Mouse (Mus musculus) CH12.LX (cell line): Measurements from ENCODE around the gene Necap2. TPM values are rescaled to one million over a fixed set of nuclear protein-coding genes. Genes with fewer than 3 reads are reported as not detected.

Experiments
- DNase-seq: peaks from one replicate; pipeline ENCODE4 v3.0.0-alpha.2; 2013; ENCODE audit errors: extremely low read depth
- H3K27ac ChIP-seq: 2 replicates; pipeline ENCODE4 v1.5.1; 2012; ENCODE audit warnings: low read depth, mild to moderate bottlenecking, control low read depth, moderate library complexity; ENCODE audit not compliant: insufficient read depth
- H3K27me3 ChIP-seq: replicated peaks from 2 replicates; pipeline ENCODE3; 2012; ENCODE audit warnings: inconsistent platforms
- H3K36me3 ChIP-seq, 2 experiments: replicated peaks in 1 of 2; 2 replicates each; pipeline versions ENCODE3 to v1.6.1; 2012; ENCODE audit warnings: inconsistent platforms in 1 of 2, low read length in 1 of 2, mild to moderate bottlenecking in 1 of 2, mixed read lengths in 1 of 2, moderate library complexity in 1 of 2; ENCODE audit not compliant: control insufficient read depth in 1 of 2, insufficient read depth in 1 of 2
- H3K4me1 ChIP-seq, 2 experiments: 2 replicates each; pipeline ENCODE4 v1.6.1; 2012; ENCODE audit warnings: inconsistent platforms in 1 of 2, moderate library complexity in 1 of 2; ENCODE audit not compliant: insufficient read depth in 2 of 2, control insufficient read depth in 1 of 2
- H3K4me2 ChIP-seq: 2 replicates; pipeline ENCODE4 v1.6.1; 2012; ENCODE audit warnings: low read depth, mild to moderate bottlenecking, control low read depth; ENCODE audit not compliant: poor library complexity, insufficient read depth, severe bottlenecking
- H3K4me3 ChIP-seq, 3 experiments: fragments of 150-350 bp in 1 of 3; sonication (generic) in 1 of 3; replicated peaks in 1 of 3; 2 replicates each; pipeline versions ENCODE3 to v1.5.1; 2011 to 2012; ENCODE audit warnings: low read depth in 2 of 3, low read length in 2 of 3, mild to moderate bottlenecking in 2 of 3, moderate library complexity in 2 of 3, control low read depth in 1 of 3, improper control_type of control experiment in 1 of 3, inconsistent platforms in 1 of 3, mixed read lengths in 1 of 3; ENCODE audit not compliant: poor library complexity in 1 of 3
- H3K79me2 ChIP-seq: replicated peaks from 2 replicates; pipeline ENCODE4 v1.6.1; 2012; ENCODE audit warnings: mild to moderate bottlenecking, moderate library complexity; ENCODE audit not compliant: control insufficient read depth, poor library complexity, insufficient read depth, severe bottlenecking; ENCODE audit errors: extremely low read depth
- H3K9ac ChIP-seq: 2 replicates; pipeline ENCODE4 v1.6.1; 2012; ENCODE audit warnings: low read depth, mild to moderate bottlenecking, control low read depth, moderate library complexity; ENCODE audit not compliant: insufficient read depth
- H3K9me3 ChIP-seq: replicated peaks from 2 replicates; pipeline ENCODE3; 2012; ENCODE audit warnings: low read length, inconsistent platforms, mixed read lengths
- CHD1 ChIP-seq: IDR thresholded peaks from 2 replicates; pipeline ENCODE4 v1.6.1; 2012; ENCODE audit warnings: low read depth, low read length, improper control_type of control experiment, inconsistent platforms
- CHD2 ChIP-seq: IDR thresholded peaks from 2 replicates; pipeline ENCODE4 v1.6.1; 2011; ENCODE audit warnings: low read length, improper control_type of control experiment
- CTCF ChIP-seq, 2 experiments: IDR thresholded peaks in 1 of 2; conservative IDR thresholded peaks in 1 of 2; 2 replicates each; pipeline ENCODE4 v1.5.1; 2011 to 2012; ENCODE audit warnings: low read depth in 2 of 2, low read length in 2 of 2, improper control_type of control experiment in 1 of 2, inconsistent platforms in 1 of 2, mild to moderate bottlenecking in 1 of 2, moderate library complexity in 1 of 2
- E2F4 ChIP-seq: IDR thresholded peaks from 2 replicates; pipeline ENCODE4 v1.6.1; 2011; ENCODE audit warnings: low read depth, low read length, improper control_type of control experiment; ENCODE audit not compliant: insufficient replicate concordance
- ELF1 ChIP-seq: IDR thresholded peaks from 2 replicates; pipeline ENCODE4 v1.6.1; 2014; ENCODE audit warnings: low read depth, mild to moderate bottlenecking, inconsistent platforms, low read length, improper control_type of control experiment
- ETS1 ChIP-seq: conservative IDR thresholded peaks from 2 replicates; pipeline ENCODE4 v1.6.1; 2012; ENCODE audit warnings: low read depth, mild to moderate bottlenecking, inconsistent platforms, low read length, improper control_type of control experiment, moderate library complexity
- GABPA ChIP-seq: IDR thresholded peaks from 2 replicates; pipeline ENCODE4 v1.6.1; 2012; ENCODE audit warnings: low read depth, low read length, improper control_type of control experiment, inconsistent platforms; ENCODE audit not compliant: insufficient replicate concordance
- HCFC1 ChIP-seq: IDR thresholded peaks from 2 replicates; pipeline ENCODE4 v1.6.1; 2012; ENCODE audit warnings: low read depth, mild to moderate bottlenecking, inconsistent platforms, low read length, improper control_type of control experiment
- JUND ChIP-seq: conservative IDR thresholded peaks from 2 replicates; pipeline ENCODE4 v1.6.1; 2011; ENCODE audit warnings: low read depth, low read length, improper control_type of control experiment
- KAT2A ChIP-seq: IDR thresholded peaks from 2 replicates; pipeline ENCODE4 v1.6.1; 2012; ENCODE audit warnings: low read length, improper control_type of control experiment, inconsistent platforms; ENCODE audit not compliant: insufficient replicate concordance
- MAFK ChIP-seq: IDR thresholded peaks from 2 replicates; pipeline ENCODE4 v1.6.1; 2011; ENCODE audit warnings: low read length, improper control_type of control experiment; ENCODE audit not compliant: insufficient replicate concordance
- MAX ChIP-seq: IDR thresholded peaks from 2 replicates; pipeline ENCODE4 v1.6.1; 2011; ENCODE audit warnings: low read length, improper control_type of control experiment
- MAZ ChIP-seq: IDR thresholded peaks from 2 replicates; pipeline ENCODE4 v1.6.1; 2012; ENCODE audit warnings: low read depth, mild to moderate bottlenecking, inconsistent platforms, low read length, improper control_type of control experiment, moderate library complexity
- MEF2A ChIP-seq: IDR thresholded peaks from 2 replicates; pipeline ENCODE4 v1.6.1; 2014; ENCODE audit warnings: low read depth, mild to moderate bottlenecking, inconsistent platforms, low read length, improper control_type of control experiment, borderline replicate concordance
- MXI1 ChIP-seq: IDR thresholded peaks from 2 replicates; pipeline ENCODE4 v1.6.1; 2011; ENCODE audit warnings: mild to moderate bottlenecking, low read depth, low read length, improper control_type of control experiment
- MYC ChIP-seq: IDR thresholded peaks from 2 replicates; pipeline ENCODE4 v1.6.1; 2011; ENCODE audit warnings: low read depth, mild to moderate bottlenecking, improper control_type of control experiment, low read length
- NELFE ChIP-seq: IDR thresholded peaks from 2 replicates; pipeline ENCODE4 v1.6.1; 2011; ENCODE audit warnings: low read depth, low read length, improper control_type of control experiment
- NRF1 ChIP-seq: IDR thresholded peaks from 2 replicates; pipeline ENCODE4 v1.6.1; 2014; ENCODE audit warnings: low read depth, mild to moderate bottlenecking, inconsistent platforms, low read length, improper control_type of control experiment, moderate library complexity
- POLR2A ChIP-seq: IDR thresholded peaks from 2 replicates; pipeline ENCODE4 v1.6.1; 2011; ENCODE audit warnings: low read depth, mild to moderate bottlenecking, improper control_type of control experiment, low read length
- POLR2AphosphoS2 ChIP-seq: IDR thresholded peaks from 2 replicates; pipeline ENCODE4 v1.6.1; 2011; ENCODE audit warnings: low read depth, low read length, improper control_type of control experiment
- RAD21 ChIP-seq: IDR thresholded peaks from 2 replicates; pipeline ENCODE4 v1.6.1; 2011; ENCODE audit warnings: low read depth, mild to moderate bottlenecking, low read length, improper control_type of control experiment, moderate library complexity
- SIN3A ChIP-seq: IDR thresholded peaks from 2 replicates; pipeline ENCODE4 v1.6.1; 2012; ENCODE audit warnings: low read length, improper control_type of control experiment, inconsistent platforms
- SMC3 ChIP-seq: IDR thresholded peaks from 2 replicates; pipeline ENCODE4 v1.6.1; 2011; ENCODE audit warnings: low read depth, low read length, improper control_type of control experiment
- TCF12 ChIP-seq: IDR thresholded peaks from 2 replicates; pipeline ENCODE4 v1.6.1; 2014; ENCODE audit warnings: low read depth, mild to moderate bottlenecking, inconsistent platforms, low read length, improper control_type of control experiment
- UBTF ChIP-seq: IDR thresholded peaks from 2 replicates; pipeline ENCODE4 v1.6.1; 2012; ENCODE audit warnings: low read depth, mild to moderate bottlenecking, inconsistent platforms, low read length, improper control_type of control experiment, moderate library complexity
- USF1 ChIP-seq: IDR thresholded peaks from 2 replicates; pipeline ENCODE4 v1.6.1; 2014; ENCODE audit warnings: low read depth, mild to moderate bottlenecking, inconsistent platforms, low read length, improper control_type of control experiment
- USF2 ChIP-seq: conservative IDR thresholded peaks from 2 replicates; pipeline ENCODE4 v1.6.1; 2011; ENCODE audit warnings: low read depth, low read length, improper control_type of control experiment
- ZC3H11A ChIP-seq: IDR thresholded peaks from 2 replicates; pipeline ENCODE4 v1.6.1; 2012; ENCODE audit warnings: low read depth, mild to moderate bottlenecking, inconsistent platforms, low read length, improper control_type of control experiment
- ZKSCAN1 ChIP-seq: IDR thresholded peaks from 2 replicates; pipeline ENCODE4 v1.6.1; 2012; ENCODE audit warnings: low read depth, inconsistent platforms, low read length, improper control_type of control experiment, borderline replicate concordance
- ZMIZ1 ChIP-seq: IDR thresholded peaks from 2 replicates; pipeline ENCODE4 v1.6.1; 2012; ENCODE audit warnings: low read depth, mild to moderate bottlenecking, inconsistent platforms, low read length, improper control_type of control experiment
- ZNF384 ChIP-seq: IDR thresholded peaks from 2 replicates; pipeline ENCODE4 v1.6.1; 2012; ENCODE audit warnings: low read depth, low read length, improper control_type of control experiment, inconsistent platforms
- dilution Hi-C: fragments of 300-500 bp; cut with MboI; formaldehyde crosslinking; loops from 2 replicates; pipeline ENCODE4 v1.14.3; 2020; ENCODE audit warnings: low sequenced_read_pairs; ENCODE audit not compliant: extremely low pct_unique_long_range_greater_than_20kb, extremely low pct_ligation_motif_present
- in situ Hi-C: fragments of 300-500 bp; cut with MboI; formaldehyde crosslinking; loops from 3 replicates; pipeline ENCODE4 v1.14.3; 2019; ENCODE audit warnings: low sequenced_read_pairs, low pct_ligation_motif_present, low pct_unique_long_range_greater_than_20kb, mixed read lengths
- polyA plus RNA-seq: library from polyadenylated mRNA; unstranded; fragments of >175 nt; gene quantifications from 2 replicates; pipeline ENCODE4 v1.2.1, GENCODE M21; 2012; ENCODE audit warnings: low read depth; ENCODE audit not compliant: insufficient read length
- total RNA-seq, 2 experiments: library from RNA; depleted of rRNA; stranded (reverse); fragments of 300-350 nt in 1 of 2; fragments of >200 nt in 1 of 2; gene quantifications; 2 replicates each; pipeline ENCODE4 v1.2.3; 2012 to 2014

Necap2 gene
- total and polyA plus RNA-seq, 3 experiments = 32.6 to 41.7 (median 34.8) TPM

DNA sequence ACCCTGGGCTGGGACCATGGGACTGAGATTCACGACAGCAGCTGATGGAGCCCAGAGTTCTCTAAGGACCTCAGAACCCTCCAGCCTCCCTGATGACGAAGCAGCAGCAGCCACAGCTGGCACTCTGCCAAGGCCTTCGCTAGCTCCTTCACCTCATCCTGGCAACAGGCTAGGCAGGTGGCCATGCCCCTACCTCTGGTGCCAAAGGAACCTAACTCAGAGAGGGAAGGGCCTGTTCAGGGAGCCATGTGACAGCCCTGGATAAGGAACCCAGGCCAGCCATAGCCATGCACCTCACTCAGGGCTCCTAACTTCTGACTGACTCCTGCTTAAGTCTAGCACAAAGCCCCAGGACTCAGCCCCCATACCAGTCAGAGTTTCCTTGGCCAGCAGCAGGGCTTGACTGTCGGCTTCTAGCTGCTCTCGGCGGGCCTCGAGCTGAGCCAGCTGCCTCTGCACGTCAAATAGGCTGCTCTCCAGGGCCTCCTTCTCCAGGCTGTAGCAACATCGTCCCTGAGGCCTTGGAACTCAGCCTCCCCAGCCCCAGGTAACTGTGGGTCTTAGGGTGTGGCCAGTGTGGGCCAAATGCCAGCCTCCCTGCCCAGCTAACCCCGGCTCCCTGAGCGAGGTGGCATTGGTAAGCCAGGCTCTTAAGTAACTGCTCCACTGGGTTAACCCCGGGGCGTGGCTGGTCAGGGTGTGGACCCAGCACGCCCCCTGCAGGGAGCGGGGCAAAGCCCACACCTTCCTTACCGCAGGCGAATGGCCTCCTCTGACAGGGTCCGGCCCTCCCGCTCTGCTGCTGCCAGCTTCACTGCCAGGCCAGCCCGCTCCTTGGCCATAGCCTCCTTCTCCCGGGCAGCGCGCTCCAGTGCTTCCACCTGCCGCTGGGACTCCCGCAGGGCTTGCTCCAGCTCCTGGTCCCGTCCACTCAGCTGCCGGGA lies 44.3 kb downstream of the Necap2 start:
- no peak overlapping the region for H3K4me2 ChIP-seq
- DNase-seq = no peak
- no peak for TF ChIP-seq ZNF384
- TF ChIP-seq JUND = no peak
- TF ChIP-seq MAFK = no peak
- TF ChIP-seq HCFC1 = no peak
- no peak for TF ChIP-seq POLR2A
- no peak for TF ChIP-seq RAD21
- no peak for TF ChIP-seq USF2
- TF ChIP-seq ZC3H11A = no peak
- no peak for TF ChIP-seq ZKSCAN1
- no peak for TF ChIP-seq KAT2A
- TF ChIP-seq MYC = no peak
- TF ChIP-seq MXI1 = no peak
- no peak for TF ChIP-seq E2F4
- TF ChIP-seq CHD1 = no peak
- no peak for TF ChIP-seq SIN3A
- no peak for TF ChIP-seq MAZ
- H3K9me3 ChIP-seq = no peaks in the 10 kb centered on the region
- in situ Hi-C loops = no loop called here
- peaks cover 6 to 82% of the 10 kb centered on the region in 2 experiments for H3K36me3 ChIP-seq
- H3K79me2 ChIP-seq = no peaks in the 10 kb centered on the region
- no peaks in the 10 kb centered on the region for H3K4me1 ChIP-seq
- dilution Hi-C loops = no loop called here
- H3K4me3 ChIP-seq = no peak overlapping the region
- no peak overlapping the region for H3K27ac ChIP-seq
- H3K27me3 ChIP-seq = no peaks in the 10 kb centered on the region
- H3K9ac ChIP-seq = no peak overlapping the region

DNA sequence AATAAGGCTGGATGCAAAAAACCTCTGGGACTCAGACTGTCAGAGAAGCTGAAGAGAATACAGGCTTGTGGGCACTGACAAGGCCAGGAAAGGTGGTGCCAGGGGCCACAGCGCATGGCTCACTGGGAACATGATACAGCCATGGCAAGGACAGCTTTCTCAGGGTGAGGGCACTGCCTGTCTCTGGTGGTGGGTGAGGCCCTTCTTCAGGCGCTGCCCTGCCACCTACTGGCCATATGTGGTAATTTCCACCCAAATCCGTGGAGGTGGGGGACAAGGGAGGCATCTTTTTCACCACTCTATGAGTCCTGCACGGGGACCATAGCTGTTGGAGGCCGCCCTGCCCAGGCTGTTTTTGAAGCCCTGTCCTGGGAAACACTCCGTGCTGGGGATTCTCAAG lies 46.4 kb downstream of the Necap2 start:
- Histone ChIP-seq H3K27me3 (no peaks in the 10 kb centered on the region), H3K79me2 (no peaks in the 10 kb centered on the region), H3K9ac (no peak overlapping the region), H3K36me3 (peaks cover 7 to 84% of the 10 kb centered on the region in 2 experiments), H3K4me2 (no peak overlapping the region), H3K4me3 (no peak overlapping the region), H3K9me3 (no peaks in the 10 kb centered on the region), H3K27ac (no peak overlapping the region), H3K4me1 (no peaks in the 10 kb centered on the region)
- dilution Hi-C loops = no loop called here
- in situ Hi-C loops = no loop called here
- peak; percentile 71 for DNase-seq
- peak; percentile 29; the same call in 1 of the 2 replicates for TF ChIP-seq MEF2A
- no peak for TF ChIP-seq ETS1
- TF ChIP-seq MXI1 = no peak
- no peak for TF ChIP-seq GABPA
- no peak for TF ChIP-seq POLR2A
- no peak for TF ChIP-seq JUND
- no peak for TF ChIP-seq MAX
- peak; percentile 59; the same call in 1 of the 2 replicates for TF ChIP-seq MAZ
- TF ChIP-seq NRF1 = no peak
- no peak for TF ChIP-seq ZNF384
- TF ChIP-seq CHD2 = no peak
- no peak for TF ChIP-seq ELF1
- no peak for TF ChIP-seq E2F4
- no peak for TF ChIP-seq USF1
- no peak for TF ChIP-seq POLR2AphosphoS2
- TF ChIP-seq CTCF (conservative IDR thresholded peaks at IDR 0.05 in 1 of 2, IDR thresholded peaks at IDR 0.05 in 1 of 2; ENCODE audit: low read depth in 2 of 2, low read length in 2 of 2) = peak; percentile 51 to 92
- peak; percentile 51; the same call in 1 of the 2 replicates for TF ChIP-seq NELFE
- TF ChIP-seq ZMIZ1 = no peak
- TF ChIP-seq TCF12 = peak; percentile 37; the same call in 1 of the 2 replicates
- no peak for TF ChIP-seq SIN3A
- no peak for TF ChIP-seq UBTF
- peak; percentile 54 for TF ChIP-seq ZC3H11A
- peak; percentile 85 for TF ChIP-seq SMC3
